Mouse (Mus musculus) left cerebral cortex, adult 18-20 months (tissue): Measurements from ENCODE around the gene B4galnt3. TPM values are rescaled to one million over a fixed set of nuclear protein-coding genes. Genes with fewer than 3 reads are reported as not detected.
A peak's percentile ranks its signal among the peaks of the same experiment; 100 is the strongest.
"Not testable (repeated sequence)": the region's sequence is repeated elsewhere in the genome, so short reads cannot be mapped to it uniquely, and the experiment has no call there.

ENCODE experiments used
- DNase-seq, 2 experiments: peaks; one replicate each; pipeline ENCODE4 v3.0.0; 2021 to 2022; ENCODE audit warnings: low spot score in 2 of 2, mixed read lengths in 1 of 2
- long read RNA-seq, 2 experiments: library from polyadenylated mRNA; stranded (forward); transcript quantifications; one replicate each; pipeline ENCODE4 v2.0.0; 2021
- total RNA-seq, 2 experiments: library from RNA; stranded (reverse); gene quantifications; 2 replicates each; pipeline ENCODE4 v1.2.3; 2021

Gene B4galnt3
- total RNA-seq: 1 to 10 TPM; 1.1 to 1.2 TPM
- long read RNA-seq, experiment 1, partial matches to known transcripts: 0 of 1 reads
- long read RNA-seq, experiment 1, other reads (novel, unspliced or antisense): 1 of 1 reads
- long read RNA-seq, experiment 2: 0 reads

DNA sequence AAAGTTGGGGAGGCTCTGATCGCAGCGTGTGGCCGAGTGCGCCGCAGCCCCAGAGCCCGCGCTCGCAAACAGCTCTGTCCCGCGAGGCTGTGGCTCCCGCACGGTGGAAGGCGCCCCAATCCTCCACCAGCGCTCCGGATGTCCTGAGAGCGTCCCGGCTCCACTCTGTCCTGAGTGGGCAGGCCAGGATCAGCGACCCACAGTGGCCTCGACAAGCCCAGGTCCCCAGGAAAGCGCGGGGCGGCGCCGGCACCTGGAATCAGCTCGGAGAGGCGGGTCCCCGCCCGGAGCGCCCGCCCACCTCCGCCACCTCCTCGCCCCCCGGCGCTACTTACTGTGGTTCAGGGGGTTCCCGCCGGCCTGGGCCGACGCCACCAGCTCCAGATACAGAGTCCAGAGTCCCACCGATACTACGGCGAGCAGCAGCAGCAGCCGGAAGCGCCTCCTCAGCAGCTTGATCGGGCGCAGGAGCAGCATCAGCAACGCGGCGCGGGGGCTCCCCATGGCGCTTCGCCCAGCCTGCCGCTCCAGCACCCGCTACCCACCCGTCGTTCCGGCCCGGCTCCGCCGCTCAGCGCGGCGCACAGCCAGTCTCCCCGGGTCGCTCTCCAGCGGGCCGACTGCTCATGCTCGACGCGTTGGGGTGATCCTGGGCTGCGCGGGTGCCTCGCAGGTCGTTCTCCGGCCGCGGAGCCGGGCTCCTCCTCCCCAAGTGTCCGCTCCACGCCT, at the start of gene B4galnt3, which contains the start of gene D330020A13Rik:
TSS of gene B4galnt3 (minus strand) at position 504 of the 729 bp plus-strand sequence.
TSS of gene D330020A13Rik (plus strand) at position 309 of the 729 bp plus-strand sequence.
- DNase-seq: peak; percentile 47 to 70

- no peak for DNase-seq
These were observed 49.6 kb upstream of the B4galnt3 start for GRCm38 (mm10) chr6:120343992-120344391.

- DNase-seq: no peak
These were observed 38.0 kb upstream of the B4galnt3 start for GRCm38 (mm10) chr6:120332351-120332750.

DNA sequence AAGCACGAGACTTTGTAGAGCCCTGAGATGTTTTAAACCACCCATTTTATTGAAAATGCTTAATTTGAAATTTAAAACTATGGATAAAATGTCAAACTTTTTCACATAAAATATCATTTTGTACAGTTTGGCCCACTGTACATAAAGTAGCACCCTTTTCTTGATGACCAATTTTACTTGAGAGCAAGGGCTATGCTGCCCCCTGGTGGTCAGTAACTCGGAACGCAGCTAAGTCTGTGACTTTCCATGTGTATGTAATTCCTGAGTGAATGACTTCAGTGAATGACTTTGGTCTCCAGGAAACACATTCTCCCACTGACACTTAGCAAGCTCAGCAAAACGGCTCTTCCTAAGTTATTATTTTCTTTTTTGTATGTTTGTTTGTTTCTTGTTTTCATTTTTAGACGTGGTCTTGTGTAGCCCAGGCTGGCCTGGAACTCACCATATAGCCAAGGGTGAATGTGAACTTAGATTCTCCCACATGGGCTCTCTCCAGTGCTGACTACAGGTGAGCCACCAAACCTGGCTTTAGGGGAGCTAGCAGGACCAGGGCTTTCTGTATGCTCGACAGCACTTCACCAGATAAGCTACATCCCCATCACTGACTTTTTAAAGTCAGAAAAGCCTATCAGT, 30.1 kb upstream of the B4galnt3 start:
- DNase-seq: peak; percentile 55 to 71

- no peak for DNase-seq
These were observed 26.0 kb upstream of the B4galnt3 start for GRCm38 (mm10) chr6:120320369-120320768.

DNA sequence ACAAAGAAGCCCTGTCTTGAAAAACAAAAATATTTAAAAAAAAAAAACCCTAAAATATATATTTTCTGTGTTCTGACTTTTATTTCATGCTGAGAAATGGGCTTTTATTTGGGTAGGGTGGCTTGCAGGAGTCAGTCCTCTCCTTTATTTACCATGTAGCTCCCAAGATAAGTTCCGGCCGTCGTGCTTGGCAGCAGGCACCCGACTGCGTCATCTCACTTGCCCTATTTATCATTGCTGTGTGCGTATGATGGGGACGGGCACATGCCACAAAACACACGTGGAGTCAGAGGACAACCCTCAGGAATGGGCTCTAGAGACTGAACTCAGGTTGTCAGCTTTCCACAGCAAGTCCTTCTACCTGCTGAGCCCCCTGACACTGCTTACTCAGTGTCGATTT, 24.8 kb upstream of the B4galnt3 start:
- DNase-seq: no peak

DNA sequence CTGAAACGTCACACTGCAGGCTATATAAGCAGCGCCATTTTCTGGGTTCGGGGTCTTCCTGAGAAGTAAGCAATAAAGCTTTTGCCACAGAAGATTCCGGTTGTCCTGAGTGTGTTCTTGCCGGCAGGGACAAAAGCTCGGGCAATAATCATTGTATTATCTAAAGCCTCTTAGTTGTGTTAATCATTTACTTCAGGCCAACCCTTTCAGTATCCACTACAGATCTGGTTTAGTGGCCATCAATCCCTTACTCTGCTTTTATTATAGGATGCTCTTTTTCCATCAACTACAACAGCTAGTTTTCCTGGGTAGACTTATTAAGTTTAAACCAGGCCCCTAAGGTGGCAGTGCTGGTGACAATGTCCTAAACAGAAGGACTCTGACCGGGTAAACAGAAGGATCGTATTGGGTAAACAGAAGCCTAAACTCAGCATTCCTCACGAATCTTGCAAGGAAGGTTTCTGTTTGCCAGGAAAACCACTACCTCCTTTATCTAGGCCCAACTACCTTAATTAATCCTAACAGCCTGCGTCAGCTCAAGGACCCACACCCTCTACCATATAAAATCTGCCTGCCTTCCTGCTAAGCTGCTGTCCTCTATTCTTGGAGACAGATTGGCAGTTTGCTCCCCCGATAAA, 24.1 kb upstream of the B4galnt3 start:
- DNase-seq: no peak

DNA sequence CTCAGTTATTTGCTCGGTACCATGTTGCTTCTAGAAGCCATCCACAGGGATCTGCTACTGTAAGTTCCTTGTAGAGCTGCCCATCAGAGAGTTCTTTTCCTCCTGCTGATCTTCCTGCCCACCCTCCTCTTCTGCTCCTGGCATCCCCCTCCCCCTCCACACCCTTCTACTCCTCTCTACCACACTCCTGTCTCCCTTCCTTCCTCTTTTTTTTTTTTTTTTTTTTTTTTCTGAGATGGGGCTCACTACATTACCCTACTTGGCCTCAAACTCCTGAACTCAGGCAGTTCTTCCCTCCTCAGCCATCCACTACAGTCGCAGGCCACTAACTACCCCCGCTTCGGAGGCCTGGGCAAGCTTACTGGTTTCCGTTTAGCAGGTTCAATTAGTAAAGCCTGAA, 18.1 kb upstream of the B4galnt3 start:
- no peak for DNase-seq

GRCm38 (mm10) chr6:120309787-120310186, 15.4 kb upstream of the B4galnt3 start:
- no peak for DNase-seq

DNA sequence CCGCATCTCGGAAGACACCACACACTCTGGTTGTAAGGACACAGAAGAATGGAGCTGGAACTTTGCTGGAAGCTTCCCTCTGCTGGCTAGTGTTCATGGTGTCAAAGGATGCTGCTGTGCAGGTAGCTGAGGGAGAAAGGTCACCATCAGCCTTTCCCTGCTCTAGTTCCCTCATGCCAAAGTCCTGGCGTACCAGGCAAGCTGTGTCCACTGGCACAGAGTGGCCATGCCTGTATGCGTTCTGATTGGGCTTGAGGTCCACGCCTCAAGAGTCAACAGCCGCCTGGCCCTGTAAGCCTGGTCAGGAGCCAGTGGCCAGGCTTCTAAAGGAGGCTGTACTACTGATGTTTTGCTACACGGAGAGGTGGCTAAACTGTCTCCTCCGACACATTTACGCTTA, 15.0 kb upstream of the B4galnt3 start:
- DNase-seq: no peak

GRCm38 (mm10) chr6:120306859-120307594, 12.7 kb upstream of the B4galnt3 start:
- no peak for DNase-seq

GRCm38 (mm10) chr6:120302755-120303316, 8.5 kb upstream of the B4galnt3 start:
- DNase-seq: no peak

DNA sequence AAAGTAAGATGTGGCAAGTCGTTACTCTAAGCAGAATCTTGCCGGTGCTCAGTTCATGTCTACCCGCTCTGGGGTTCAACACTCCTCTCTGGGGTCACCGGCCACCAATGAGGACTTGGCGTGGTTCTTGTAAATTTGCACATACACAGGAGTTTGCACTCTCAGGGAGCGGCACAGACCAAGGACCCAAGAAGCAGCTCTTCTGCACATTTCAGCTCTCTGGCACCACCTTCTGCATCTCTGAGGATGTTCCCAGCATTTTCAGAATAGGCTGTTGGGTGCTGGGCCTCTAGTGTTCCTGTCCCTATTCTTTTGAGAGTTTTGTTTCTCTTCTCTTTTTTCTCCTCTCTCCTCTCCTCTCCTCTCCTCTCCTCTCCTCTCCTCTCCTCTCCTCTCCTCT, 6.8 kb upstream of the B4galnt3 start:
- DNase-seq: peak; percentile 49 to 61

DNA sequence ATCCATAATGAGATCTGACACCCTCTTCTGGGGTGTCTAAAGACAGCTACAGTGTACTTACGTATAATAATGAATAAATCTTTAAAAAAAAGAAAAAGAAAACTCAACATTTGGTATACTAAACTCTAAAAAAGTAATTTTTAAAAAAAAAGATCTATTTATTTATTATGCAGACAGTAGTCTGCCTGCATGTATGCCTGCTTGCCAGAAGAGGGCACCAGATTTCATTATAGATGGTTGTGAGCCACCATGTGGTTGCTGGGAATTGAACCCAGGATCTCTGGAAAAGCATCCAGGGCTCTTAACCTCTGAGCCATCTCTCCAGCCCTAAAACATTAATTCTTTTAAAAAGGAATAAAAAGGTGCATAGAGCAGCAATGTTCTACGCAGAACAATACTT, 2.2 kb upstream of the B4galnt3 start:
- not testable (repeated sequence) for DNase-seq

- DNase-seq: peak; percentile 31 to 38
These were observed 400 bp upstream of the B4galnt3 start for GRCm38 (mm10) chr6:120294785-120295133.

DNA sequence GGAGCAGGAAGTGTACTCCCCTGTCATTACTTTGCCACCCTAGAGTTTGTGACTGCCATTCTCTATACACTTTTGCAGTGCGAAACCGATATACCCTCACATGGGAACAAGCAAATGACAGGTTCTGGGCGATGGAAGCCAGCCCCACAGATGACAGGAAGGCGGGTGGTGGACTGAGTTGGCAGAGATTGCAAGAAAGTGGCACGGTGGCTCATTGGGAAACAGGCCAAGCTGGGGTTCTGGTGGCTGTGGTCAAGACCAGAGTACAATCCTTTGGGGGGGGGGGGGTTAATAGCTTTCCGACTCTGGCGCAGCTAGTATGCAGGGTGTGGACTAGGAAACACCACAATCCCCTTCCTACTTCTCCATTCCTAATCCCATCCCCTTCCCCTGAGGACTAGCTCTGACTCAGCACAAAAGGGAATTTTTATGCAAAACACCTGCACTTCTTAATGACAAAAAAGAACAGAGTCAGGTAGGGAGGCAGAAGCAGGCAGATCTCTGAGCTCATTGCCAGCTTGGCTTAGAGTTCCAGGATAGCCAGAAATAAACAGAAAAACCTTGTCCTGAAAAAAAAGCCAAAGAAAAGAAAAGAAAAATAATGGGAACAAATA, 2.9 kb downstream of the B4galnt3 start:
- DNase-seq: no peak

- no peak for DNase-seq
These were observed 4.9 kb downstream of the B4galnt3 start for GRCm38 (mm10) chr6:120289430-120289829.

DNA sequence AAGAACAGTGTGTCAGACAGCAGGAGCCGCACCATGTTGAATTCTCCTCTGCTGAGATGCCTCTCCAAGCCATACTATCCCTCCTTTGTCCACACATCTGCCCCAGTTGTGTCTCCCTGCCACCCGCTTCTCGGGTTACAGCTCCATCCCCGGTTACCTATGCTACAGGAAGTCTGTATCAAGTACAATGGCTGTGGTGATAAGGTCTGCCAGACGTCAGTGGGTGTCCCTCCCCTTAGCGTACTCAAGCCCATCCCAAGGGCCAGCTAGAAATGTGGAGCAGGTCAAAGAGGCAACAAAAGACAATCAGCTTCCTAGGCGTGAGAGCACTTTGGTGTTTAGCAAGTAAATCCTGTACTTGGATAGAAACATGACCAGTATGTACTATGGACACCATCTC, 5.8 kb downstream of the B4galnt3 start:
- DNase-seq: no peak

GRCm38 (mm10) chr6:120287279-120287678, 7.1 kb downstream of the B4galnt3 start:
- DNase-seq: no peak

DNA sequence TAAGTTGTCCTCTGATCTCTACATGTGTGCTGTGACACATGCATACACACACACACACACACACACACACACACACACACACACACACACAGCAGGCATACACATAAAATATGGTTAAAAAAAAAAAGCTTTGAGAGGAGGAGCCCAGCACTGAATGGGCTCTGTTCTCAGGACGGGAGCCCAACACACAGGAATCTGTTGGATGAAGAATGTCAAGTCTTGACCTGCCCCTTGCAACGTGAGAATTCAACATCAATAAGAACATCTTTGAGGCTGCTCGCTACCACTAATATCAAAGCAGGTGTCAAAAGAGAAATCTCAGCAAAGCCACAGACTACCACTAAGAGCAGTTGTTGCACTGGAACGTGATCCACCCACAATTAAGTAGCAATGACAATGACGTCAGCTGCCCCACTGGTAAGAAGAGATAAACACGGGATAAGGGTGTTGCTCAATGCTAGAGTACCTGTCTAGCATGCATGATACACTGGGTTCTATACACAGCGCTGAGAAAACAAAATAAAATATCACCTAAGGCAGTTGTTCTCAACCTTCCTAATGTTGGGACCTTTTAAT, 17.4 kb downstream of the B4galnt3 start:
- no peak for DNase-seq
